ENCODE assay signal across 8 mouse cellular contexts in genomic region chr12:100159261-100159975, GRCm38 (mm10). TPM values are rescaled to one million over a fixed set of nuclear protein-coding genes. Genes with fewer than 3 reads are reported as not detected.
DNase-seq lines count a peak whose midpoint lies in the region; ATAC-seq lines count a peak whose summit lies in the region.

Gene Nrde2 (minus strand): TSS chr12:100159653.

- WGBS in hindbrain, embryonic 15.5 days: 0% methylated on average over 26 of the region's 26 CpGs

- DNase-seq in T-cell, adult 2 months (ENCODE audit: low spot score): peak; percentile 90
- DNase-seq in cerebellum, postnatal 36 days: peak; percentile 86 to 92
- DNase-seq in frontal cortex, postnatal 36 days (ENCODE audit: low spot score in 2 of 2): peak; percentile 92 to 94
- DNase-seq in left cerebral cortex, adult 11 months (ENCODE audit: low spot score): peak; percentile 89
- DNase-seq in lung, postnatal 4 days: peak; percentile 92 to 93
- DNase-seq in retina, postnatal 7 days (ENCODE audit: low read depth, low spot score): peak; percentile 80
- DNase-seq in urinary bladder, adult 2 months (ENCODE audit: low spot score): peak; percentile 76

- peak within 1 kb of the TSS; percentile 81 for H3K27ac ChIP-seq in hindbrain, embryonic 15.5 days (replicated peaks)

- H3K4me3 ChIP-seq in hindbrain, embryonic 15.5 days: peak within 1 kb of the TSS; percentile 58

- peak within 1 kb of the TSS; percentile 64 for H3K4me2 ChIP-seq in hindbrain, embryonic 15.5 days

- peak; percentile 99 for ATAC-seq in hindbrain, embryonic 15.5 days (ENCODE audit: low FRiP score, low read depth)

- H3K27me3 ChIP-seq in hindbrain, embryonic 15.5 days: no peaks in the 10 kb centered on the region

- peak within 1 kb of the TSS; percentile 65 for H3K9ac ChIP-seq in hindbrain, embryonic 15.5 days

- no peaks in the 10 kb centered on the region for H3K36me3 ChIP-seq in hindbrain, embryonic 15.5 days

- no peaks in the 10 kb centered on the region for H3K9me3 ChIP-seq in hindbrain, embryonic 15.5 days

- H3K4me1 ChIP-seq in hindbrain, embryonic 15.5 days (replicated peaks): peaks cover 13% of the 10 kb centered on the region

RNA-seq across cellular contexts. Expression of gene Nrde2, which starts in this region (rescaled TPM):
- 12.5 and 13.4 TPM in 2 replicates for polyA plus RNA-seq in hindbrain, embryonic 15.5 days (2015; fragmentation: Nextera tagmentation; extraction: Ambion mirVana)
- 10.0 and 12.9 TPM in 2 replicates for polyA plus RNA-seq in urinary bladder, adult 2 months (2012; rRNA removed)

Comparison
In these comparisons a context has a peak if more than half of its experiments do, and no peak if none do; other contexts are left out.
1. Peak in every context shown above with its lines: DNase-seq, ATAC-seq, H3K4me3 ChIP-seq and H3K27ac ChIP-seq.